Mouse (Mus musculus): ENCODE results near the gene Slc2a3. TPM values are rescaled to one million over a fixed set of nuclear protein-coding genes. Genes with fewer than 3 reads are reported as not detected.

The Slc2a3 gene
- polyA plus RNA-seq, 1 experiment = 0.66 TPM

GRCm38 (mm10) chr6:122707036-122707800 is 94.2 kb downstream of the Slc2a3 start, which contains the start of gene Nanog:
Nanog (plus strand) TSS chr6:122707489.
- Histone ChIP-seq H3K27me3 (ENCODE audit: control insufficient read depth, insufficient read depth, insufficient read length) (no peaks in the 10 kb centered on the region), H3K36me3 (ENCODE audit: control insufficient read depth, insufficient read depth) (no peaks in the 10 kb centered on the region), H3ac (ENCODE audit: control insufficient read depth, insufficient read length, low read depth) (no peak within 1 kb of the TSS), H3K79me3 (ENCODE audit: low read depth) (no peaks in the 10 kb centered on the region), H3K4me3 (ENCODE audit: insufficient read depth, poor library complexity, severe bottlenecking) (no peak within 1 kb of the TSS), H3K79me2 (ENCODE audit: control insufficient read depth, insufficient read depth) (no peaks in the 10 kb centered on the region)
- TF ChIP-seq USF1 (IDR thresholded peaks at IDR 0.05; ENCODE audit: low read depth) = no peak
- TF ChIP-seq FOSL1 (IDR thresholded peaks at IDR 0.05; ENCODE audit: insufficient read depth, low read length, poor library complexity, severe bottlenecking) = no peak
- TF ChIP-seq MAX (IDR thresholded peaks at IDR 0.05) = no peak
- TF ChIP-seq CTCF (IDR thresholded peaks at IDR 0.05; ENCODE audit: control insufficient read depth, insufficient read depth, insufficient read length) = no peak
- no peak for TF ChIP-seq MYOD1 (IDR thresholded peaks at IDR 0.05; ENCODE audit: control insufficient read depth, insufficient read length, low read depth)
- no peak for TF ChIP-seq CEBPB (IDR thresholded peaks at IDR 0.05; ENCODE audit: low read depth)
- no peak for TF ChIP-seq MYOG (IDR thresholded peaks at IDR 0.05; ENCODE audit: control insufficient read depth, extremely low read depth, insufficient read length)

- Histone ChIP-seq H3K79me2 (ENCODE audit: control insufficient read depth, insufficient read depth) (no peaks in the 10 kb centered on the region), H3ac (ENCODE audit: control insufficient read depth, insufficient read length, low read depth) (no peak overlapping the region), H3K79me3 (ENCODE audit: low read depth) (no peaks in the 10 kb centered on the region), H3K4me3 (ENCODE audit: insufficient read depth, poor library complexity, severe bottlenecking) (no peak overlapping the region), H3K27me3 (ENCODE audit: control insufficient read depth, insufficient read depth, insufficient read length) (no peaks in the 10 kb centered on the region), H3K36me3 (ENCODE audit: control insufficient read depth, insufficient read depth) (no peaks in the 10 kb centered on the region)
- TF ChIP-seq USF1 (IDR thresholded peaks at IDR 0.05; ENCODE audit: low read depth) (no peak), CEBPB (IDR thresholded peaks at IDR 0.05; ENCODE audit: low read depth) (no peak), MAX (IDR thresholded peaks at IDR 0.05) (no peak), CTCF (IDR thresholded peaks at IDR 0.05; ENCODE audit: control insufficient read depth, insufficient read depth, insufficient read length) (no peak), MYOG (IDR thresholded peaks at IDR 0.05; ENCODE audit: control insufficient read depth, extremely low read depth, insufficient read length) (no peak), MYOD1 (IDR thresholded peaks at IDR 0.05; ENCODE audit: control insufficient read depth, insufficient read length, low read depth) (no peak), FOSL1 (IDR thresholded peaks at IDR 0.05; ENCODE audit: insufficient read depth, low read length, poor library complexity, severe bottlenecking) (no peak)
Measured at GRCm38 (mm10) chr6:122706337-122706840, 95.1 kb downstream of the Slc2a3 start.

DNA sequence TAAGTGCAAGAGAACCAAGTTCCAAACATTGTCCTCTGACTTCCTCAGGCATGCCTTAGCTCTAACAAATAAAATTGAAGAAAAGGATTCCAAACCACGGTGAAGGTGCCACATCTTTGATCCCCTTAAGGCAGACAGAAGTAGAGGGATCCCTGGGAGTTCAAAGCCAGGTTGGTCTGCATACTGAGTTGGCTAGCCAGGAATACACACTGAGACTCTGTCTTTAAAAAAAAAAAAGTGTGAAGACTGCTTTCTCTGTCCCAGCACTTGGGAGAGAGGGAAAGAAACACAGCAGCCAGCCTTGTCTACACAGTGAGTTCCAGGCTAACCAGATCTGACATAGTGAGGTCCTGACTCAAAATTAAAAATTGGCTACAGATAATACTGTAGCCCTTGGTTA is 97.7 kb downstream of the Slc2a3 start:
- Histone ChIP-seq H3ac (ENCODE audit: control insufficient read depth, insufficient read length, low read depth) (no peak overlapping the region), H3K79me2 (ENCODE audit: control insufficient read depth, insufficient read depth) (no peaks in the 10 kb centered on the region), H3K27me3 (ENCODE audit: control insufficient read depth, insufficient read depth, insufficient read length) (no peaks in the 10 kb centered on the region), H3K36me3 (ENCODE audit: control insufficient read depth, insufficient read depth) (no peaks in the 10 kb centered on the region), H3K4me3 (ENCODE audit: insufficient read depth, poor library complexity, severe bottlenecking) (no peak overlapping the region), H3K79me3 (ENCODE audit: low read depth) (no peaks in the 10 kb centered on the region)
- TF ChIP-seq CEBPB (IDR thresholded peaks at IDR 0.05; ENCODE audit: low read depth) = no peak
- TF ChIP-seq MYOD1 (IDR thresholded peaks at IDR 0.05; ENCODE audit: control insufficient read depth, insufficient read length, low read depth) = no peak
- TF ChIP-seq MAX (IDR thresholded peaks at IDR 0.05) = no peak
- TF ChIP-seq MYOG (IDR thresholded peaks at IDR 0.05; ENCODE audit: control insufficient read depth, extremely low read depth, insufficient read length) = no peak
- no peak for TF ChIP-seq USF1 (IDR thresholded peaks at IDR 0.05; ENCODE audit: low read depth)

DNA sequence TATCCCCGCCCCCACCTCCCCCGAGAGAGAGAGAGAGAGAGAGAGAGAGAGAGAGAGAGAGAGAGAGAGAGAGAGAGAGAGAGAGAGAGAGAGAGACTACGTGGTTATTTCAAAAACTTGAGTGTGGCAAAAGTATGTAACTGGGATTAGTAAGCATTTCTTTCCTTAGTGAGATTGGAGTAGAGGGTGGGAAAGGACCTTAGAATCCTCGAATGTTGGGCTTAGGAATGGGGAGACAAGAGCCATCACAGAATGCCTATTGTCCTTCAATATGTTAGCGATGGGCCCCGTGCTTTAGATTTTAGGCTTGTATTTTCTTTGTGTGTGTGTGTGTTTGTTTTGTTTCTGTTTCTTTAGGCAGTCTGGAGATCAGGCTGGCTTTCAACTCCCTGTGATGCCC is 98.2 kb downstream of the Slc2a3 start:
- Histone ChIP-seq H3ac (ENCODE audit: control insufficient read depth, insufficient read length, low read depth) (no peak overlapping the region), H3K27me3 (ENCODE audit: control insufficient read depth, insufficient read depth, insufficient read length) (no peaks in the 10 kb centered on the region), H3K79me3 (ENCODE audit: low read depth) (no peaks in the 10 kb centered on the region), H3K36me3 (ENCODE audit: control insufficient read depth, insufficient read depth) (no peaks in the 10 kb centered on the region), H3K4me3 (ENCODE audit: insufficient read depth, poor library complexity, severe bottlenecking) (no peak overlapping the region), H3K79me2 (ENCODE audit: control insufficient read depth, insufficient read depth) (no peaks in the 10 kb centered on the region)
- no peak for TF ChIP-seq USF1 (IDR thresholded peaks at IDR 0.05; ENCODE audit: low read depth)
- no peak for TF ChIP-seq MYOD1 (IDR thresholded peaks at IDR 0.05; ENCODE audit: control insufficient read depth, insufficient read length, low read depth)
- no peak for TF ChIP-seq MAX (IDR thresholded peaks at IDR 0.05)
- no peak for TF ChIP-seq MYOG (IDR thresholded peaks at IDR 0.05; ENCODE audit: control insufficient read depth, extremely low read depth, insufficient read length)
- TF ChIP-seq CTCF (IDR thresholded peaks at IDR 0.05; ENCODE audit: control insufficient read depth, insufficient read depth, insufficient read length) = no peak
- no peak for TF ChIP-seq CEBPB (IDR thresholded peaks at IDR 0.05; ENCODE audit: low read depth)
- TF ChIP-seq FOSL1 (IDR thresholded peaks at IDR 0.05; ENCODE audit: insufficient read depth, low read length, poor library complexity, severe bottlenecking) = no peak

- Histone ChIP-seq H3ac (ENCODE audit: control insufficient read depth, insufficient read length, low read depth) (no peak overlapping the region), H3K79me2 (ENCODE audit: control insufficient read depth, insufficient read depth) (no peaks in the 10 kb centered on the region), H3K36me3 (ENCODE audit: control insufficient read depth, insufficient read depth) (no peaks in the 10 kb centered on the region), H3K4me3 (ENCODE audit: insufficient read depth, poor library complexity, severe bottlenecking) (no peak overlapping the region), H3K27me3 (ENCODE audit: control insufficient read depth, insufficient read depth, insufficient read length) (no peaks in the 10 kb centered on the region), H3K79me3 (ENCODE audit: low read depth) (no peaks in the 10 kb centered on the region)
- TF ChIP-seq MYOG (IDR thresholded peaks at IDR 0.05; ENCODE audit: control insufficient read depth, extremely low read depth, insufficient read length) (no peak), CTCF (IDR thresholded peaks at IDR 0.05; ENCODE audit: control insufficient read depth, insufficient read depth, insufficient read length) (no peak), USF1 (IDR thresholded peaks at IDR 0.05; ENCODE audit: low read depth) (no peak), FOSL1 (IDR thresholded peaks at IDR 0.05; ENCODE audit: insufficient read depth, low read length, poor library complexity, severe bottlenecking) (no peak), MAX (IDR thresholded peaks at IDR 0.05) (no peak), CEBPB (IDR thresholded peaks at IDR 0.05; ENCODE audit: low read depth) (no peak), MYOD1 (IDR thresholded peaks at IDR 0.05; ENCODE audit: control insufficient read depth, insufficient read length, low read depth) (no peak)
Measured at GRCm38 (mm10) chr6:122702480-122703124, 98.8 kb downstream of the Slc2a3 start.
